Mouse (Mus musculus) heart, embryonic 10.5 days (tissue): Measurements from ENCODE around the gene Slc16a3. TPM values are rescaled to one million over a fixed set of nuclear protein-coding genes. Genes with fewer than 3 reads are reported as not detected.

ENCODE experiments used
- DNase-seq: peaks from one replicate; pipeline ENCODE4 v3.0.0-alpha.2; 2017; ENCODE audit warnings: low spot score
- H3K27ac ChIP-seq: fragments of 300-500 bp; sonication (generic); 2 replicates; pipeline ENCODE4 v1.5.1; 2016; ENCODE audit warnings: mild to moderate bottlenecking
- H3K27me3 ChIP-seq: fragments of 300-500 bp; sonication (generic); 2 replicates; pipeline ENCODE4 v1.6.1; 2016; ENCODE audit warnings: mild to moderate bottlenecking; ENCODE audit not compliant: poor library complexity, insufficient read depth, severe bottlenecking
- H3K36me3 ChIP-seq: fragments of 300-500 bp; sonication (generic); 2 replicates; pipeline ENCODE4 v1.6.1; 2016; ENCODE audit warnings: mild to moderate bottlenecking, moderate library complexity
- H3K4me1 ChIP-seq: fragments of 300-500 bp; sonication (generic); 2 replicates; pipeline ENCODE4 v1.6.1; 2016; ENCODE audit warnings: mild to moderate bottlenecking
- H3K4me3 ChIP-seq: fragments of 300-500 bp; sonication (generic); 2 replicates; pipeline ENCODE4 v1.5.1; 2016; ENCODE audit warnings: mild to moderate bottlenecking, moderate library complexity
- H3K9me3 ChIP-seq: fragments of 300-500 bp; sonication (generic); 2 replicates; pipeline ENCODE4 v1.6.1; 2016; ENCODE audit warnings: mild to moderate bottlenecking, moderate library complexity
- WGBS: fragments of 180-500 bp; shearing (Covaris S2); methylation state at CpG from one replicate; pipeline ENCODE4 v1.1.7; 2016; 5-methylcytosine and 5-hydroxymethylcytosine counted together
- polyA plus RNA-seq: library from polyadenylated mRNA; unstranded; fragments of >200 nt; fragmentation: Nextera tagmentation; extraction: Ambion mirVana; gene quantifications from 2 replicates; pipeline ENCODE4 v1.2.1, GENCODE M21; 2016

The Slc16a3 gene
- polyA plus RNA-seq, 1 experiment from 2014 or later = 416 TPM

DNA sequence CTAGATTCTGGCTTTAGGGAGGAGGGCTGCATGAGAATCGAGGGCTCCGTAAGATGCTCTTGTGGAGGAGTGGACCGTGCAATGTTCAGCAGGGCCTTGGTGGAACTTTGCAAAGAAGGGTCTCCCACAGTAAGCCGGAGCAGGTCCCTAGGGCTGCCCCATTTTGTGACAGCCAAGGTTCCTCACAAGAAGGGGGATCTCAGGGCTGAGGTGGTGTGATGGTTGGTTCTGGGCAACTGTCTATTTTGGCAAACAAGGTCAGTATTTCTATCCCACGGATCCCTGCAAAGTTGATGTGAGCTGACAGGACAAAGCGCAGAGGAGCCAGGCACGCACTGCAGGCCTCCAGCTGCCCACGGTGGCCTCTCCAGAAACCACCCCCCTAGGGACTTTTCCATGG, 3.0 kb downstream of the Slc16a3 start:
- Histone ChIP-seq H3K4me3 (peak overlapping the region; percentile 69), H3K36me3 (peaks cover 27% of the 10 kb centered on the region), H3K4me1 (peaks cover 70% of the 10 kb centered on the region), H3K27ac (peak overlapping the region; percentile 97), H3K27me3 (peaks cover 4% of the 10 kb centered on the region; the same call in 1 of the 2 replicates), H3K9me3 (no peaks in the 10 kb centered on the region)
- no peak for DNase-seq
- WGBS = 23% methylated on average over 8 of the region's 8 CpGs

DNA sequence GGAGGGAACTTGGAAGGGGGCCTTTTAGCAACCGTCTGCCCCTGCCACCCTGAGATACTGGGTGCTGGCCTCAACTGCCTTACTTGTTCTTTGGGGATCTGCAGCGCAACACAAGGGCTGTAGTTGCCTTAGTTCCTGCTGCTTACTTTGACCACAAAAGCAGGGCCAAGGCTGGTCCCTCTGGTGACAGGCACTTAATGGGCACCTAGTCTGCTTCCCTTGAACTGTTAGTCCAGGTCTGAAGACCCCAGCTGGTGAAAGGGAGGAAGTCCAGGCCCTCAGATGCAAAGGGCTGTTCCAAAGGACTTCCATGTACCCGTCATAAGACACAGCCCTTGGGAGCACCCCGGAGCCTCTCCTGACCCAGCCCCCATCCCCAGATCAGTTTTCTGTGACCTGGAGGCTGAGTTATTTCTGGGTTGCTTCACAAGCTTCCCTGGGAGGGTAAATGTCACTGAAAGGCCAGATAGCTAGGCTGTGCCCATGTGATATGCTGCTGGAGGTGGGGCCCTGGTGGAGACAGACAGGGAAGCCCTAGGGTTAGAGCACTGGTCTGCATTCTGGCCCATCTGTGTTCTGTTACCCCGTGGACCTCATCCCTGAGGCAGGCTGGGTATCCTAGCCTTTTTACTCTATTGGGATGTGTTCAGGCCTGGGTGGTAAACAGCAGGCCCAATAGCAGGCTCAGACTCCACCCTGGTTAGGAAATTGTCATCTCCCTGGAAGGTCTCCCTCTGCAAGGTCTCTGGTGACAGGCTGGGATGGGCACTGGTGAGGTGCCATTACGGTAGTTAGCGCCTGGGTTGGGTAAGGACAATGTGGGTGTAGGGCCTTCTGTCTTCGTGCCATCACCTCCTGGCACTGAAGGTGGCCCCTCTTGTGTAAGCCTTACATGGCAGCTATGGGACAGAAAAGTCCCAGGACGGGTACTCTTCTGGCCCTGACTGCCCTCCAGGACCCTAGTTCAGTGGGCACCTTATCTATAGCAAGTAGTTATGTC, 3.8 kb downstream of the Slc16a3 start:
- WGBS = 62% methylated on average over 9 of the region's 9 CpGs
- H3K9me3 ChIP-seq = no peaks in the 10 kb centered on the region
- peaks cover 78% of the 10 kb centered on the region for H3K4me1 ChIP-seq
- DNase-seq = peak; percentile 86
- H3K4me3 ChIP-seq = peak overlapping the region; percentile 69
- peaks cover 35% of the 10 kb centered on the region for H3K36me3 ChIP-seq
- H3K27ac ChIP-seq = peak overlapping the region; percentile 97
- peaks cover 4% of the 10 kb centered on the region; the same call in 1 of the 2 replicates for H3K27me3 ChIP-seq

DNA sequence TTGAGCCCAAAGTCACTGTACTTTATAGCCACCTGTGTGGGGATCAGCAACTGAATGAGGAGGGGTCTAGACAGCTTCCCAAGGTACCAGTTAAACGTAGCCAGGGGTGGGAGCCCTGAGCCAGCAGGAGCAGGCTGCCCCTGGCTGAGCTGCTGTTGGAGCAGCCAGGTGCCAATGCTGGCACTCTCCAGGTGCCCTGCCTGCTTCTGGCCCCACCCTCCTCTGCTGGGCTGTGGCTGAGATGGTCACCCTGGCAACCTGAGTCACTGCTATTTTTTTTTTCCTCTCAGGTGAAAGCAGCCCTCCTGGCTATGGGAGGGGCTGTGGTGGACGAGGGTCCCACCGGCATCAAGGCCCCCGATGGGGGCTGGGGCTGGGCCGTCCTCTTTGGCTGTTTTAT, 6.7 kb downstream of the Slc16a3 start:
- no peak overlapping the region for H3K4me3 ChIP-seq
- H3K9me3 ChIP-seq = no peaks in the 10 kb centered on the region
- H3K36me3 ChIP-seq = peaks cover 64% of the 10 kb centered on the region
- peak overlapping the region; percentile 42 for H3K27ac ChIP-seq
- peaks cover 88% of the 10 kb centered on the region for H3K4me1 ChIP-seq
- no peaks in the 10 kb centered on the region for H3K27me3 ChIP-seq
- WGBS = 82% methylated on average over 5 of the region's 5 CpGs
- DNase-seq = no peak

DNA sequence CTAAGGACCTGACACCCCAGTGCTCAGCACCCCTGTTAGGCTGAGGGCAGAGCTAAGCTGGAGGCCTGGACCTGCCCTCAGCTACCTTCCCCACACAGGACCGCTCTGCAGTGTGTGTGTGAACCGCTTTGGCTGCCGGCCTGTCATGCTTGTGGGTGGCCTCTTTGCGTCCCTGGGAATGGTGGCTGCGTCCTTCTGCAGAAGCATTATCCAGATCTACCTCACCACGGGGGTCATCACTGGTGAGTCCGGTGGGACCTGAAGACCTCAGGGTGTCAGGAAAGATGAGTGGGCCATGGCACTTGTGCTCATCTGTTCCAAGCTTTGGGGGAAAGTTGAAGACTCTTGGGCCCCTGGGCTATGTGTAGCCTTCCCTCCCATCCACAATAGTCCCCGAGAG, 7.4 kb downstream of the Slc16a3 start:
- whole genome bisulfite sequencing = 92% methylated on average over 8 of the region's 8 CpGs
- no peak for DNase-seq
- Histone ChIP-seq H3K27ac (no peak overlapping the region), H3K4me1 (peaks cover 87% of the 10 kb centered on the region), H3K4me3 (no peak overlapping the region), H3K27me3 (no peaks in the 10 kb centered on the region), H3K9me3 (no peaks in the 10 kb centered on the region), H3K36me3 (peaks cover 72% of the 10 kb centered on the region)

DNA sequence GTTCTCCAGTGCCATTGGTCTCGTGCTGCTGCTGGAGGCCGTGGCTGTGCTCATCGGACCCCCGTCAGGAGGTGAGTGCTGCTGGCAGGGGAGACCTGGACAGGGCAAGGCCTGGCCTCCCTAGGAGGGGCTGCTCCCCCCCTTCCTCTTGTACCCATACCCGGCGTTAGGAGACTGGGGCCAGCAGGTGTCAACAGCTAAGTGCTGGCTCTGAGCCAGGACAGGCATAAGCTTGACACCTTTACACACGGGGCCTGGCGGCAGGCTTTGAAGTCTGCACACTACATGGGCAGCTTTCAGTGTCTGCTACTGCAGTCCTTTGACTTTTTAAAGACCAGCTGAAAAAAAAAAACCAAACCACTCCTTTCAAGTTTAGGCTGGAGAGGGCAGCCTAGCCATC, 8.8 kb downstream of the Slc16a3 start:
- H3K27me3 ChIP-seq = no peaks in the 10 kb centered on the region
- peaks cover 85% of the 10 kb centered on the region for H3K36me3 ChIP-seq
- DNase-seq = no peak
- H3K4me1 ChIP-seq = peaks cover 76% of the 10 kb centered on the region
- H3K27ac ChIP-seq = no peak overlapping the region; the same call in 1 of the 2 replicates
- no peaks in the 10 kb centered on the region for H3K9me3 ChIP-seq
- H3K4me3 ChIP-seq = no peak overlapping the region
- 49% methylated on average over 8 of the region's 8 CpGs for WGBS

DNA sequence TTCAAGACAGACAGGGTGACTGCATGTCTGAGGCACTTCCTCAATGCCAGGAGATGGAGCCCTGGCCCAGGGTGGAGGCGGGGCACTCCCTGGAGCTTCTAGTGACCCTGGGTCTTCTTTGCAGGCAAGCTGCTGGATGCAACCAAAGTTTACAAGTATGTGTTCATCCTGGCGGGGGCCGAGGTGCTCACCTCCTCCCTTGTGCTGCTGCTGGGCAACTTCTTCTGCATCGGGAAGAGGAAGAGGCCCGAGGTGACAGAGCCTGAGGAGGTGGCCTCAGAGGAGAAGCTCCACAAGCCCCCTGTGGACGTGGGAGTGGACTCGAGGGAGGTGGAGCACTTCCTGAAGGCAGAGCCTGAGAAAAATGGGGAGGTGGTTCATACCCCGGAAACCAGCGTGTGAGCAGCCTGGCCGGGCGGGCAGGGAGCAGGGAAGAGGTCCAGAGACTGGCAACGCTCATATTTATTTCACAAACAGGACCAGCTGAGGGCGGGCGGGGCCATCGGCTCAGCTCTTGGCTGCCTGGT, 9.5 kb downstream of the Slc16a3 start:
- peak overlapping the region; percentile 42 for H3K27ac ChIP-seq
- peaks cover 92% of the 10 kb centered on the region for H3K36me3 ChIP-seq
- H3K4me1 ChIP-seq = peaks cover 68% of the 10 kb centered on the region
- H3K4me3 ChIP-seq = no peak overlapping the region
- WGBS = 67% methylated on average over 15 of the region's 15 CpGs
- DNase-seq = no peak
- no peaks in the 10 kb centered on the region for H3K27me3 ChIP-seq
- no peaks in the 10 kb centered on the region for H3K9me3 ChIP-seq

DNA sequence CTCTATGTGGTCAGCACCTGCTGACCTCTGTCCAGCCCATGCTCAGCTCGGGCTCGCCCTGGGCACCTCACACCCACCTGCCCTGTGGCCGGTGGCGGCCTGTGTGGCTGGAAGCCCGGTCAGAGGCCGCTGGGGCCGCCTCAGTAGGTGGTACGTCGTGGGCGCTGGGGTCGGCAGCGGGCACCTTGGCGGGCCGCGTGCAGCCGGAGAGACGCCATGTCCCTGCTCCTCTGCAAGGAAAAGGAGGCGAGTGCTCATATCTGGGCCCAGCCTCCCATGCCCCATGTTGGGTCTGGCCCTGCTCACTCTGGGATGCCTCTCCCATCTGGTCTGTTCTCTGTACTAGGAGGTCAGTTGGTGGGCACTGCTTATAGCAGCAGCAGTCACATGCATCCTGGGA, 10.8 kb downstream of the Slc16a3 start:
- peaks cover 65% of the 10 kb centered on the region for H3K4me1 ChIP-seq
- no peak overlapping the region for H3K4me3 ChIP-seq
- no peaks in the 10 kb centered on the region for H3K27me3 ChIP-seq
- peak overlapping the region; percentile 57; the same call in 1 of the 2 replicates for H3K27ac ChIP-seq
- whole genome bisulfite sequencing = 87% methylated on average over 18 of the region's 18 CpGs
- no peak for DNase-seq
- peaks cover 99% of the 10 kb centered on the region for H3K36me3 ChIP-seq
- no peaks in the 10 kb centered on the region for H3K9me3 ChIP-seq

DNA sequence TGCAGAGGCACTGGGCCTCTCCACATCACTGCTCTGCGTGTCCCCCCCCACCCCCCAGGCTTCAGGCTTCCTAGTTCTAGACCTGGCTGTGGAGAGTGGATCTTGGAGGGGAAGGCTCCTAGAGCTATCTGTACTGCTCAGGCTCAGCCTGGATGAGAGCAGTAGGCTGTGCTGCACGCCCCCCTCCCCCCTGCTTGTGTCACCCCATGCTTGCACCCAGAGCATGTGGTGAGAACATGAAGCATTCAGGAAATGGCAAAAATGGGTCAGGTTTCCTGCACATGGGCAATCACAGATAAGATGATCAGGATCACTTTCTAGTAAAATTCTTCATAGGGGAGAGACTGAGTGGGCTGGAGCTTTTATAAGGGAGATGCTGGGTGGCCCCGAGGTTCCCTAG, 11.3 kb downstream of the Slc16a3 start:
- H3K27ac ChIP-seq = peak overlapping the region; percentile 57; the same call in 1 of the 2 replicates
- H3K27me3 ChIP-seq = no peaks in the 10 kb centered on the region
- DNase-seq = no peak
- H3K4me1 ChIP-seq = peaks cover 65% of the 10 kb centered on the region
- H3K4me3 ChIP-seq = no peak overlapping the region
- H3K36me3 ChIP-seq = peaks cover 99% of the 10 kb centered on the region
- H3K9me3 ChIP-seq = no peaks in the 10 kb centered on the region
- 60% methylated on average over 3 of the region's 3 CpGs for WGBS

DNA sequence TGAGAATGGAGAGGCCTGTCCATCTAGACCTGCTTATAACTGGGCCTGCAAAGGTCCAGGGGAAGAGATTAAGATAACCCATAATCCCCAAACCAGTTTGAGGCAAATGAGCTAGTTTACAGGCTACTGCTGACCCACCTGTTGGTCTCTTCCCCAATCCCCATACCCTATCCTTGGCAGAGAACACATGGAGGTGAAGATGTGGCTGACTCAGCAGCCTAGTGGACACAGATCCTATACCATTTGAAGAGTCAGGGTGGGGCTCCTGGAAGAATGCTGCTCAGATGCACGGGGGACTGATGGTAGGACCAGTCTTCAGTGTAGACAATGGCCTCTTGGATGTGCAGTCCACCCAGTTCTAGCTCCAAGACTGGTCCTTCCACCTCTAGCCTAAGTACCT, 12.0 kb downstream of the Slc16a3 start:
- H3K36me3 ChIP-seq = peaks cover 99% of the 10 kb centered on the region

DNA sequence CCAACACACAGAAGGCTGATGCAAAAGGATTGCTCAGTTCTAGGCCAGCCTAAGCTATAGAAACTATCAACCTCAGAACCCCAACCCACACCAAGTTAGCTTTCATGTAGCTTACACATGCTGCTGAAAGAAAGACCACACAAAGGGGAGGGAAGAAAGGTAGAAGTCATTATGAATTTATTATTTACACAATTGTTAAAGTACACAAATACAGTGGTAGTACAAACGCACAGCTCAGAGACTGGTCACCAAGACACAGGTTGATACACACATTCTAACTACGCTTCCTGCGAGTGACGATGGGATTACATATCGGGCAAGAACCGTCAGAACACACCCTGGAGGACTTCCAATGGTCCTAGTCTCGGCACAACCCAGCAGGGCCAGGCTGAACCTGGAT, 13.3 kb downstream of the Slc16a3 start:
- H3K4me3 ChIP-seq = no peak overlapping the region
- H3K4me1 ChIP-seq = peaks cover 67% of the 10 kb centered on the region
- no peak overlapping the region for H3K27ac ChIP-seq
- no peaks in the 10 kb centered on the region for H3K27me3 ChIP-seq
- peaks cover 99% of the 10 kb centered on the region for H3K36me3 ChIP-seq
- WGBS = 84% methylated on average over 7 of the region's 7 CpGs
- H3K9me3 ChIP-seq = no peaks in the 10 kb centered on the region
- no peak for DNase-seq

More for the DNA sequence above, 12.0 kb downstream of the Slc16a3 start:
- Histone ChIP-seq H3K27ac (no peak overlapping the region), H3K9me3 (no peaks in the 10 kb centered on the region), H3K27me3 (no peaks in the 10 kb centered on the region), H3K4me3 (no peak overlapping the region), H3K4me1 (peaks cover 65% of the 10 kb centered on the region)
- DNase-seq = no peak
- 71% methylated on average over 1 of the region's 1 CpGs for WGBS

DNA sequence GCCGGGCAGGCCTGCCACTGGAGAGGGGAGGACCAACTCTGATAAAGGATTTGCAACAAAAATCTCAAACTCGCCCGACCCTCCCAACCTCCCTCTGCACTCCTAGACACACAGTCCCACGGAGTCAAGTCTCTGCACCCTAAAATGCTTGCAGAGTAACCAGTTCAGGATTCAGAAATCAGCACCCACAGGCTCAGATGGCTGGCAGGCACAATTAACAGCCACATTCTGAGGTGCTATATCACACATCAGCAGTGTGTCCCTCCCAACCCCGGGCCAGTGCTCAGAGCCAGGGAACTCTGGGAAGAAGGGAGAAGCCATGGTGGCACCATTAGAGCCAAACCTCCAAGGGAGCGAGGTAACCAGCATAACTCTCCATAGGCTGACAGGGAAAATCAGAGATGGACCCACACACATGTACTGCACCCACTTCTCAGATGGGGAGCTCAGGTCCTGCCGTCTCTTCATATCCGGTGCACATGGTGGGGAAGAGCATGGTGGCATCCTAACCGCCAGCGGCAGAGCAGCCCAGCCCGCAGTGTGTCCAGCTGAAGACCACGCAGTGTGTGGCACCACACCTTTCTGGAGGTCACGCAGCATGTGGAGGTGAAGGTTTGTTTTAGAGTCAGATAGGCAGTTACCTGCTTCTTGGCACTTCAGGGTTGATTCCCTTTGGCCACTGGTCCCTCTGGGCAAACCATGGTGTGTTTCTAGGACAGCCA, 13.9 kb downstream of the Slc16a3 start:
- WGBS = 85% methylated on average over 13 of the region's 13 CpGs
- Histone ChIP-seq H3K4me3 (no peak overlapping the region), H3K4me1 (peaks cover 61% of the 10 kb centered on the region), H3K36me3 (peaks cover 99% of the 10 kb centered on the region), H3K27me3 (no peaks in the 10 kb centered on the region), H3K9me3 (no peaks in the 10 kb centered on the region), H3K27ac (no peak overlapping the region)
- no peak for DNase-seq

DNA sequence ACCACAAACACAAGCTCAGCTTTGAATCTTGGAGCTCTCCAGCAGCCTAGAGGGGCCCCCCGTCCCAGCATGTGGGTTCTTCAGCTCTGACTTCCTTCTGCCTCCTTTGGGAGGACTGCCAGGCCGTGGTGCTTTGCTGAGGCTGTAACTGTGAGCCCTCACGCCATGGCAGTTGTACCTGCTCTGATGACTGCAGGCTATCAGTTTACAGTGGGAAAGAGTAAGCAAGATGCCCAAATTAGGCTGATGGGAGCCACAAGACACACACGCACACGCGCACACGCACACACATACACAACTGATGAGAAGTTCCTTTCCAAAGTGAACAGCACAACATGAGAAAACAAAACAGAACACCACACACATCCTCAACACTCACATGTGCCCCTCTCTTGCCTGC, 14.6 kb downstream of the Slc16a3 start:
- DNase-seq = no peak
- 88% methylated on average over 7 of the region's 7 CpGs for WGBS

More for the DNA sequence above, 14.6 kb downstream of the Slc16a3 start:
- Histone ChIP-seq H3K4me3 (no peak overlapping the region), H3K27me3 (no peaks in the 10 kb centered on the region), H3K27ac (no peak overlapping the region), H3K4me1 (peaks cover 55% of the 10 kb centered on the region), H3K36me3 (peaks cover 99% of the 10 kb centered on the region), H3K9me3 (no peaks in the 10 kb centered on the region)
